Mouse (Mus musculus): ENCODE data around the gene Slc25a41.

The Slc25a41 gene

GRCm38 (mm10) chr17:57047406-57047805 lies 6.0 kb upstream of the Slc25a41 start:
- no peak for DNase-seq (ENCODE audit: low read depth, low spot score)

- DNase-seq (ENCODE audit: low read depth, low spot score), result peak; percentile 20
These were observed 2.5 kb downstream of the Slc25a41 start for GRCm38 (mm10) chr17:57038978-57039377.

- peak; percentile 24 for DNase-seq (ENCODE audit: low read depth, low spot score)
These were observed 8.6 kb downstream of the Slc25a41 start for GRCm38 (mm10) chr17:57032854-57033253.

GRCm38 (mm10) chr17:57031661-57032420 lies 9.6 kb downstream of the Slc25a41 start:
- peak; percentile 100 for DNase-seq (ENCODE audit: low read depth, low spot score)

GRCm38 (mm10) chr17:57030931-57031660 lies 10.4 kb downstream of the Slc25a41 start, which contains the start of gene Khsrp:
TSS of gene Khsrp (minus strand) at chr17:57031522.
- peak; percentile 63 for DNase-seq (ENCODE audit: low read depth, low spot score)

- no peak for DNase-seq (ENCODE audit: low read depth, low spot score)
These were observed 11.8 kb downstream of the Slc25a41 start for GRCm38 (mm10) chr17:57029691-57030090.

GRCm38 (mm10) chr17:57027471-57027870 lies 14.0 kb downstream of the Slc25a41 start:
- no peak for DNase-seq (ENCODE audit: low read depth, low spot score)

GRCm38 (mm10) chr17:57020960-57021359 lies 20.5 kb downstream of the Slc25a41 start:
- no peak for DNase-seq (ENCODE audit: low read depth, low spot score)

GRCm38 (mm10) chr17:57019693-57020092 lies 21.8 kb downstream of the Slc25a41 start:
- DNase-seq (ENCODE audit: low read depth, low spot score), result no peak

GRCm38 (mm10) chr17:57012245-57012795 lies 29.1 kb downstream of the Slc25a41 start:
- DNase-seq (ENCODE audit: low read depth, low spot score), result no peak

GRCm38 (mm10) chr17:57011236-57012141 lies 30.0 kb downstream of the Slc25a41 start, which contains the start of the genes Gtf2f1 and Gm17949:
TSS of gene Gtf2f1 (minus strand) at chr17:57011288.
TSS of gene Gm17949 (plus strand) at chr17:57011469.
- DNase-seq (ENCODE audit: low read depth, low spot score), result peak; percentile 99

GRCm38 (mm10) chr17:57010911-57011235 lies 30.6 kb downstream of the Slc25a41 start:
- DNase-seq (ENCODE audit: low read depth, low spot score), result no peak

- DNase-seq (ENCODE audit: low read depth, low spot score), result peak; percentile 33
These were observed 34.1 kb downstream of the Slc25a41 start for GRCm38 (mm10) chr17:57007137-57007905.

- no peak for DNase-seq (ENCODE audit: low read depth, low spot score)
These were observed 37.5 kb downstream of the Slc25a41 start for GRCm38 (mm10) chr17:57003994-57004393.

GRCm38 (mm10) chr17:57001228-57001627 lies 40.2 kb downstream of the Slc25a41 start:
- DNase-seq (ENCODE audit: low read depth, low spot score), result no peak

GRCm38 (mm10) chr17:56999968-57000609 lies 41.4 kb downstream of the Slc25a41 start, which contains the start of gene Pspn:
TSS of gene Pspn (minus strand) at chr17:57000018.
- no peak for DNase-seq (ENCODE audit: low read depth, low spot score)

GRCm38 (mm10) chr17:56999414-56999813 lies 42.0 kb downstream of the Slc25a41 start:
- no peak for DNase-seq (ENCODE audit: low read depth, low spot score)

- peak; percentile 99 for DNase-seq (ENCODE audit: low read depth, low spot score)
These were observed 44.3 kb downstream of the Slc25a41 start, which contains the start of gene Alkbh7 for GRCm38 (mm10) chr17:56997029-56997667. TSS of gene Alkbh7 (plus strand) at chr17:56997339.

- DNase-seq (ENCODE audit: low read depth, low spot score), result no peak
These were observed 44.9 kb downstream of the Slc25a41 start for GRCm38 (mm10) chr17:56996506-56996905.

Data from CD4-positive, CD25-positive, alpha-beta regulatory T cell, adult 2 months (primary cell).